19 mouse cellular contexts compared by ENCODE assay signal in genomic region chr2:21043302-21043701, GRCm38 (mm10).
A peak's percentile ranks its signal among the peaks of the same experiment; 100 is the strongest.
DNase-seq lines count a peak whose midpoint lies in the region; ATAC-seq and TF ChIP-seq lines count a peak whose summit lies in the region.
"Had no signal": no experiment of that assay in that cellular context is flagged by ENCODE, and none has a peak within 500 bp of the region (broad histone marks: within the 10 kb centered on the region; RNA-seq: fewer than 3 reads in every experiment).

No protein-coding gene starts in this region.

- H3K4me1 ChIP-seq in forebrain, embryonic 10.5 days, result peaks cover 33% of the 10 kb centered on the region
- H3K4me1 ChIP-seq in forebrain, embryonic 15.5 days, result peaks cover 18% of the 10 kb centered on the region
- H3K4me1 ChIP-seq in intestine, embryonic 15.5 days (replicated peaks), result no peaks in the 10 kb centered on the region
- no peaks in the 10 kb centered on the region for H3K4me1 ChIP-seq in intestine, postnatal 0 days (replicated peaks; ENCODE audit: control insufficient read depth, insufficient read depth, low read length)
- H3K4me1 ChIP-seq in midbrain, embryonic 13.5 days (replicated peaks), result peaks cover 32% of the 10 kb centered on the region
- peaks cover 10% of the 10 kb centered on the region for H3K4me1 ChIP-seq in midbrain, embryonic 15.5 days

- H3K27me3 ChIP-seq in forebrain, embryonic 10.5 days (ENCODE audit: poor library complexity, severe bottlenecking), result peaks cover 14% of the 10 kb centered on the region
- no peaks in the 10 kb centered on the region for H3K27me3 ChIP-seq in forebrain, embryonic 15.5 days
- H3K27me3 ChIP-seq in intestine, embryonic 15.5 days (replicated peaks), result no peaks in the 10 kb centered on the region
- H3K27me3 ChIP-seq in intestine, postnatal 0 days (replicated peaks; ENCODE audit: control insufficient read depth, insufficient read depth, low read length), result no peaks in the 10 kb centered on the region
- no peaks in the 10 kb centered on the region for H3K27me3 ChIP-seq in midbrain, embryonic 13.5 days
- H3K27me3 ChIP-seq in midbrain, embryonic 15.5 days (replicated peaks), result no peaks in the 10 kb centered on the region

- 49% methylated on average over 4 of the region's 4 CpGs for WGBS in forebrain, embryonic 10.5 days
- WGBS in forebrain, embryonic 15.5 days, result 14% methylated on average over 4 of the region's 4 CpGs
- 45% methylated on average over 4 of the region's 4 CpGs for WGBS in intestine, embryonic 15.5 days
- 43% methylated on average over 4 of the region's 4 CpGs for WGBS in intestine, postnatal 0 days
- WGBS in midbrain, embryonic 13.5 days, result 17% methylated on average over 4 of the region's 4 CpGs
- 22% methylated on average over 4 of the region's 4 CpGs for WGBS in midbrain, embryonic 15.5 days

- no peak overlapping the region for H3K9ac ChIP-seq in forebrain, embryonic 15.5 days (replicated peaks)
- H3K9ac ChIP-seq in intestine, embryonic 15.5 days, result no peak overlapping the region
- no peak overlapping the region for H3K9ac ChIP-seq in intestine, postnatal 0 days (ENCODE audit: low read depth, low read length)
- H3K9ac ChIP-seq in midbrain, embryonic 13.5 days (replicated peaks), result no peak overlapping the region
- H3K9ac ChIP-seq in midbrain, embryonic 15.5 days, result no peak overlapping the region

- no peak overlapping the region for H3K4me3 ChIP-seq in forebrain, embryonic 10.5 days
- H3K4me3 ChIP-seq in forebrain, embryonic 15.5 days, result no peak overlapping the region
- H3K4me3 ChIP-seq in intestine, embryonic 15.5 days (replicated peaks), result no peak overlapping the region
- no peak overlapping the region for H3K4me3 ChIP-seq in intestine, postnatal 0 days (ENCODE audit: low read depth, low read length)
- H3K4me3 ChIP-seq in midbrain, embryonic 13.5 days (replicated peaks), result no peak overlapping the region
- H3K4me3 ChIP-seq in midbrain, embryonic 15.5 days, result no peak overlapping the region
- H3K4me3 ChIP-seq: embryonic facial prominence, embryonic 10.5 days; left cerebral cortex, adult 2 months; limb, embryonic 10.5 days had no signal

- peak overlapping the region; percentile 78; the same call in 1 of the 2 replicates for H3K27ac ChIP-seq in forebrain, embryonic 10.5 days
- no peak overlapping the region for H3K27ac ChIP-seq in forebrain, embryonic 15.5 days (replicated peaks)
- H3K27ac ChIP-seq in intestine, embryonic 15.5 days, result no peak overlapping the region
- no peak overlapping the region for H3K27ac ChIP-seq in intestine, postnatal 0 days (ENCODE audit: low read depth, low read length)
- H3K27ac ChIP-seq in midbrain, embryonic 13.5 days, result peak overlapping the region; percentile 53; the same call in 1 of the 2 replicates
- no peak overlapping the region for H3K27ac ChIP-seq in midbrain, embryonic 15.5 days
- H3K27ac ChIP-seq: embryonic facial prominence, embryonic 10.5 days; left cerebral cortex, adult 2 months; limb, embryonic 10.5 days had no signal

- no peaks in the 10 kb centered on the region for H3K36me3 ChIP-seq in forebrain, embryonic 10.5 days (replicated peaks)
- H3K36me3 ChIP-seq in forebrain, embryonic 15.5 days, result no peaks in the 10 kb centered on the region
- H3K36me3 ChIP-seq in intestine, embryonic 15.5 days, result no peaks in the 10 kb centered on the region
- no peaks in the 10 kb centered on the region for H3K36me3 ChIP-seq in intestine, postnatal 0 days (ENCODE audit: control insufficient read depth, insufficient read depth)
- H3K36me3 ChIP-seq in midbrain, embryonic 13.5 days, result no peaks in the 10 kb centered on the region
- no peaks in the 10 kb centered on the region for H3K36me3 ChIP-seq in midbrain, embryonic 15.5 days (replicated peaks)
- H3K36me3 ChIP-seq: embryonic facial prominence, embryonic 10.5 days; limb, embryonic 10.5 days had no signal

- H3K9me3 ChIP-seq in forebrain, embryonic 10.5 days, result no peaks in the 10 kb centered on the region
- H3K9me3 ChIP-seq in forebrain, embryonic 15.5 days, result no peaks in the 10 kb centered on the region
- no peaks in the 10 kb centered on the region for H3K9me3 ChIP-seq in intestine, embryonic 15.5 days
- H3K9me3 ChIP-seq in intestine, postnatal 0 days (ENCODE audit: control insufficient read depth), result no peaks in the 10 kb centered on the region
- no peaks in the 10 kb centered on the region for H3K9me3 ChIP-seq in midbrain, embryonic 13.5 days
- no peaks in the 10 kb centered on the region for H3K9me3 ChIP-seq in midbrain, embryonic 15.5 days
- H3K9me3 ChIP-seq: embryonic facial prominence, embryonic 10.5 days; limb, embryonic 10.5 days had no signal

- no peak for DNase-seq in forebrain, embryonic 10.5 days (ENCODE audit: extremely low spot score, low spot score)
- DNase-seq in urinary bladder, postnatal 25 days (ENCODE audit: low spot score), result no peak
- no peak for DNase-seq in kidney, adult 18-20 months
- DNase-seq: cerebellum, adult 11 months; cerebellum, postnatal 25 days; gastrocnemius, postnatal 14 days; heart, postnatal 36 days; kidney, postnatal 25 days; right cerebral cortex, postnatal 25 days had no signal

- H3K4me2 ChIP-seq in forebrain, embryonic 15.5 days (replicated peaks), result no peak overlapping the region
- no peak overlapping the region for H3K4me2 ChIP-seq in intestine, embryonic 15.5 days (replicated peaks)
- H3K4me2 ChIP-seq in intestine, postnatal 0 days (replicated peaks; ENCODE audit: low read depth), result no peak overlapping the region
- no peak overlapping the region for H3K4me2 ChIP-seq in midbrain, embryonic 13.5 days (replicated peaks)
- no peak overlapping the region for H3K4me2 ChIP-seq in midbrain, embryonic 15.5 days
- H3K4me2 ChIP-seq: liver, embryonic 11.5 days had no signal

- no peak for ATAC-seq in forebrain, embryonic 15.5 days (replicated peaks)
- ATAC-seq in intestine, embryonic 15.5 days, result 0 out of 2 replicates have a peak, but pooled peaks have one; percentile 59
- no peak for ATAC-seq in intestine, postnatal 0 days
- ATAC-seq in midbrain, embryonic 13.5 days, result no peak
- ATAC-seq in midbrain, embryonic 15.5 days (replicated peaks), result no peak
- ATAC-seq: intestine, embryonic 16.5 days had no signal

- no peak for TF ChIP-seq CTCF in intestine, postnatal 0 days (IDR thresholded peaks at IDR 0.05; ENCODE audit: low read depth)

Comparison
In these comparisons a context has a peak if more than half of its experiments do, and no peak if none do; other contexts are left out.
1. H3K27ac ChIP-seq: peak in forebrain, embryonic 10.5 days (single experiment) and midbrain, embryonic 13.5 days (single experiment); none in forebrain, embryonic 15.5 days (single experiment), intestine, embryonic 15.5 days (single experiment), intestine, postnatal 0 days (single experiment) and midbrain, embryonic 15.5 days (single experiment).